Mouse (Mus musculus) neural tube, embryonic 11.5 days (tissue): ENCODE measurements around the gene Gca. TPM values are rescaled to one million over a fixed set of nuclear protein-coding genes. Genes with fewer than 3 reads are reported as not detected.

Experiments
- ATAC-seq: fragments of 200-750 bp; cut with Nextera tagmentation; 2 replicates; pipeline ENCODE4 v1.8.0; 2017; ENCODE audit warnings: moderate number of reproducible peaks, mild to moderate bottlenecking, moderate TSS enrichment, moderate library complexity; ENCODE audit not compliant: insufficient read depth, low FRiP score, low TSS enrichment
- DNase-seq: peaks from one replicate; pipeline ENCODE4 v3.0.0-alpha.2; 2015; ENCODE audit warnings: low spot score
- H3K27ac ChIP-seq: fragments of 300-500 bp; sonication (generic); 2 replicates; pipeline ENCODE4 v1.5.1; 2014; ENCODE audit warnings: low read depth, mild to moderate bottlenecking, low read length
- H3K27me3 ChIP-seq: fragments of 300-500 bp; sonication (generic); 2 replicates; pipeline ENCODE4 v1.6.1; 2014; ENCODE audit warnings: mild to moderate bottlenecking, low read length, mixed read lengths; ENCODE audit not compliant: control insufficient read depth, insufficient read depth
- H3K36me3 ChIP-seq: fragments of 300-500 bp; sonication (generic); 2 replicates; pipeline ENCODE4 v1.6.1; 2014; ENCODE audit warnings: mild to moderate bottlenecking, low read length, moderate library complexity, mixed read lengths; ENCODE audit not compliant: control insufficient read depth, insufficient read depth
- H3K4me1 ChIP-seq: fragments of 300-500 bp; sonication (generic); 2 replicates; pipeline ENCODE4 v1.6.1; 2014; ENCODE audit warnings: low read length, mixed read lengths; ENCODE audit not compliant: control insufficient read depth, insufficient read depth
- H3K4me2 ChIP-seq: fragments of 300-500 bp; sonication (generic); 2 replicates; pipeline ENCODE4 v1.6.1; 2014; ENCODE audit warnings: low read depth, mild to moderate bottlenecking, moderate library complexity
- H3K4me3 ChIP-seq: fragments of 300-500 bp; sonication (generic); 2 replicates; pipeline ENCODE4 v1.5.1; 2014; ENCODE audit warnings: low read depth, low read length
- H3K9ac ChIP-seq: fragments of 300-500 bp; sonication (generic); 2 replicates; pipeline ENCODE4 v1.6.1; 2014; ENCODE audit warnings: mild to moderate bottlenecking, low read length
- H3K9me3 ChIP-seq: fragments of 300-500 bp; sonication (generic); 2 replicates; pipeline ENCODE4 v1.6.1; 2016; ENCODE audit warnings: low read length; ENCODE audit not compliant: control insufficient read depth
- WGBS: fragments of 180-500 bp; shearing (Covaris S2); extraction: QIAGEN DNeasy Blood & Tissue Kit; methylation state at CpG from one replicate; pipeline ENCODE4 v1.1.7; 2014; 5-methylcytosine and 5-hydroxymethylcytosine counted together
- polyA plus RNA-seq: library from polyadenylated mRNA; unstranded; fragments of >200 nt; fragmentation: Nextera tagmentation; extraction: Ambion mirVana; gene quantifications from 2 replicates; pipeline ENCODE4 v1.2.1, GENCODE M21; 2014

Gca gene
- polyA plus RNA-seq, 1 experiment from 2014 or later, result 1.6 TPM

DNA sequence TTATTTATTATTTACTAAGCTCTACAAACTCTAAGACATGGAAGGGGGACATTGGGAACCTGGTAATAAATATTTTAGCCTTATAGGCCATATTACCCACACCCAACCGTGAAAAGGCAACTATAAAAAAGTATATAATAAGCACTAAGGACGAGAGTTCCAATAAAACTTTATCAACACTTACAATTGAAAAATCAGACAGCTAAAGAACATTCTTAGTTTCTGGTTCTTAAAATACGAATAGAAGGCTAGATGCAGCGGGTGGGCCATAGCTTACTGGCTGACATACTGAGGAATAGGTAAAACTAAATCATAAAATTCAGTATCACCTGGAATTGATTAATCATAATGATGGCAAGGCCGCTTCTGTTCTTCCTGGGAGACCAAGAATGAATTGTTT lies 19.2 kb upstream of the Gca start:
- no peak for ATAC-seq
- DNase-seq, result no peak
- WGBS, result 91% methylated on average over 5 of the region's 5 CpGs
- H3K4me1 ChIP-seq, result 0 out of 2 replicates have a peak, but pooled peaks cover 4% of the 10 kb centered on the region
- H3K27me3 ChIP-seq, result no peaks in the 10 kb centered on the region
- no peaks in the 10 kb centered on the region for H3K36me3 ChIP-seq
- no peaks in the 10 kb centered on the region for H3K9me3 ChIP-seq
- H3K4me3 ChIP-seq, result no peak overlapping the region
- H3K4me2 ChIP-seq, result no peak overlapping the region
- no peak overlapping the region for H3K27ac ChIP-seq
- H3K9ac ChIP-seq, result no peak overlapping the region

DNA sequence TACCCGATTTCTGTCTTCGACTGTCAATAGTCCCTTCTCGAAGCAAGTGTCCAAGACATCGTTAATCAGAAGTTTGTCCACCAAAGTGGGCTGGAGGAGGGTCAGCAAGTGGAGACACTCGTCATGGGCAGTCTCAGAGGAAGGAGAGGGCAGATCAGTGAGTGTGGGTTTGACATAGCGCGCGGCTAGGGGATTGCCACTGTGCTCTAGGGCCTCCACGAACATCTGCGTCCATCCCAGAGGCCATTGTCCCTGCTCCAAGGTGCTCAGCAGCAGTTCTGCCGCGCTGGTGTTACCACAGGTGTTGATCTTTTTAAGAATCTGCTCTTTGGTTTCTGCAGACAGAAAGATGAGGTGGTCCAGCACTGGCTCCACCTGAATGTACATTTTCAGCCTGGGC lies 18.6 kb upstream of the Gca start:
- Histone ChIP-seq H3K27ac (no peak overlapping the region), H3K4me3 (peak overlapping the region; percentile 48)
- 29% methylated on average over 12 of the region's 12 CpGs for WGBS

DNA sequence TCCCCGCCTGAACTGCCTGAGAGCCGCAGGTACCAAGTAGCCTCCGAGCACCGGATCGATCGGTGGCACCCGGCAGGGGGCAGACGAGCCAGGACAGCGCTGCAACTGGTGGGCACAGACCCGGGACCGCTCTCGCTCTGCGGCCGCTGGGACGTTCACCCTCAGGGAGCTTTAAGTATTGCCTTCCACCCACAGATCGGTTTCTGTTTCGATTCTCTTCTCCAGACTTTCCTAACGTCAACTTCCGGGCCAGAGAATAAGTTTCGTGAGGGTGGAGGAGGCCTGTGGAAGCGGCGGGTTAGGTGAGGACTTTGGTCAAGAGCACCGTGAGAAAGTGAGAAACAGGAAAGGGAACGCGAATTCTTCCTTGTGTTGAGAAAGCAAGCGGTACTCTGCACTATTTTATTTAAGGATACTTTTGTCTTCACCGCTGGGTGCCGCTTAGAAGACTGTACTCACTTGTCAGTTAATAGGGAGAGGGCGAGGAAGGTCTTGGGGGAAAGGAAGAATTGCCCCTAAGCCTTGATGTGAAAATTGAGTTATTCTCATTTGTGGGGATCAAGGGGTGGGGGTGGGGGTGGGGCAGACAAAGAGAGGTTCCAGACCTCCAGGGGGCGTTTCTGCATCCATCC lies 18.0 kb upstream of the Gca start, which contains the start of gene Ifih1:
Gene Ifih1, minus strand, starts transcription at position 242 of the 632 bp plus-strand sequence.
- Histone ChIP-seq H3K4me2 (peak within 1 kb of the TSS; percentile 68), H3K4me3 (peak within 1 kb of the TSS; percentile 48), H3K36me3 (no peaks in the 10 kb centered on the region), H3K27me3 (no peaks in the 10 kb centered on the region), H3K9ac (peak within 1 kb of the TSS; percentile 57), H3K4me1 (0 out of 2 replicates have a peak, but pooled peaks cover 4% of the 10 kb centered on the region), H3K9me3 (no peaks in the 10 kb centered on the region), H3K27ac (no peak within 1 kb of the TSS)
- peak; percentile 86 for ATAC-seq
- WGBS, result 0% methylated on average over 30 of the region's 30 CpGs
- peak; percentile 76 for DNase-seq

More for the DNA sequence above, 18.6 kb upstream of the Gca start:
- Histone ChIP-seq H3K4me1 (0 out of 2 replicates have a peak, but pooled peaks cover 4% of the 10 kb centered on the region), H3K27me3 (no peaks in the 10 kb centered on the region), H3K9me3 (no peaks in the 10 kb centered on the region), H3K36me3 (no peaks in the 10 kb centered on the region), H3K4me2 (peak overlapping the region; percentile 68), H3K9ac (peak overlapping the region; percentile 57)
- DNase-seq (peak; percentile 29), ATAC-seq (peak; percentile 14; the same call in 1 of the 2 replicates)

DNA sequence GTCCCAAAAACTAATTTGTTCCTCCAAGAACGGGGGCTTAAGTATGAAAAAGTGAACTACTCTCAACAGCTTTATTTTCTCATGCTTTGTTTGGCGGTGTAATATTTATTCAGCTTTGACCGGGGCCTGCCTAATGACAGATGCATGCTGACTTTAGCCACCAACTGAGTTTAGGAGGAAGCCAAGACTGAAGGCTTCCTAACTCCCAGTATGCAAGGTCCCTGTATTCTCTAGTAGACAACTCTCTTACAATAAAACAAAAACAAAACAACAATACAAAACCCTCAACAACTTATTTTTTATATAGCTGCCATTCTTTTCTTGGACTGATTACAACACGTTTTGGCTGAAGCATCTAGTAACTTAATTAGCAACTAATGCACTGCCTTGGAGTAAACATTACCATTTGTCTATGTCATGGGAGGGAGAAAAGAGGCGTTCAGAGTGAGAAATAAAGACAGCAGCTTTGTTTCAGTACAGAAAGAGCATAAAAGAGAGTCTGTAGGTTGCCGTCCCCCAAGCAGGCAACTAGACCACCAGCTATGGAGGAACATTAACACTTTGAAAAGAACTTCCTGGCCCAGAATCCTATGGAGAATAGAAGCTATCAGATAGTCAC lies 17.3 kb upstream of the Gca start:
- WGBS, result 5% methylated on average over 6 of the region's 6 CpGs
- H3K4me1 ChIP-seq, result 0 out of 2 replicates have a peak, but pooled peaks cover 4% of the 10 kb centered on the region
- H3K27ac ChIP-seq, result no peak overlapping the region
- H3K9me3 ChIP-seq, result no peaks in the 10 kb centered on the region
- H3K36me3 ChIP-seq, result no peaks in the 10 kb centered on the region
- no peaks in the 10 kb centered on the region for H3K27me3 ChIP-seq
- no peak overlapping the region for H3K9ac ChIP-seq
- peak overlapping the region; percentile 48 for H3K4me3 ChIP-seq
- DNase-seq, result no peak
- ATAC-seq, result no peak
- peak overlapping the region; percentile 68 for H3K4me2 ChIP-seq

DNA sequence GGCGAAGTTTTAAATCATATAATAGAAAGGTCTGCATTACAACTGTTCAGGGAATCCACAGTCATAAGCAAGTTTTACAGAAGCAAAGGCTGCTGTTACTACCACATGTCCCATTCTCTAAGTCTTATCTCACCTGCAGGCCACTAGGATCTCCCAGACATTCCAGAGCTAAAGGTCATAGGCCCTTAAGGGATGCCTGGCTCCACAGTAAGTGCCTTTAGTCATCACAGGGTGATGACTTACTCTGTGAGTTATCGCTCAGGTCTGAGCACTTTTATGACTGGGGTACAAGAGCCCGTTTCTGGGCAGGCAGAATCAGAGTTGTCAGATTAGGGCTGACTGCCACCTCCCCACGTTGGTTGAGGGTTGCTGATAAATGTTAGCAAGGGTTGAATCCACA lies 12.2 kb upstream of the Gca start:
- Histone ChIP-seq H3K27me3 (no peaks in the 10 kb centered on the region), H3K4me3 (no peak overlapping the region), H3K9me3 (no peaks in the 10 kb centered on the region), H3K9ac (no peak overlapping the region), H3K36me3 (no peaks in the 10 kb centered on the region), H3K4me1 (no peaks in the 10 kb centered on the region), H3K27ac (no peak overlapping the region), H3K4me2 (no peak overlapping the region)
- 81% methylated on average over 4 of the region's 4 CpGs for WGBS
- DNase-seq (no peak), ATAC-seq (no peak)

DNA sequence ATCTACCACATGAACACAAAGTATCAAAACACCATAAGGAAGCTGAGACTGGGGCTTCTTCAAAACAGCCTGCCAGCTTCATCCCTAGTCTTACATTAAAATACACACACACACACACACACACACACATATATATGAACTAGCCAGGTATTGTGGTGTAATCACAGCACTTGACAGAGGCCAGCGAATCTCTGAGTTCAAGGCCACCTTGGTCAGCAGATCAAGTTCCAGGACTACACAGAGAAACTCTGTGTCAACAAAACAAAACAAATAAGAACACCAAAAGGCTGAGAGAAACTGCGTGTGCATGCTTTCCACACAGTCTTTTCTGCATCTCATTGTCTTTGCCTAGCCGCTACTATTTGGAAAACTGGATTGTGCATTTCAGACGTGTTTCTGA lies 11.6 kb upstream of the Gca start:
- Histone ChIP-seq H3K4me3 (no peak overlapping the region), H3K9me3 (no peaks in the 10 kb centered on the region), H3K36me3 (no peaks in the 10 kb centered on the region), H3K27ac (no peak overlapping the region), H3K27me3 (no peaks in the 10 kb centered on the region), H3K9ac (no peak overlapping the region), H3K4me1 (no peaks in the 10 kb centered on the region), H3K4me2 (no peak overlapping the region)
- no peak for ATAC-seq
- DNase-seq, result no peak
- 82% methylated on average over 4 of the region's 4 CpGs for WGBS

DNA sequence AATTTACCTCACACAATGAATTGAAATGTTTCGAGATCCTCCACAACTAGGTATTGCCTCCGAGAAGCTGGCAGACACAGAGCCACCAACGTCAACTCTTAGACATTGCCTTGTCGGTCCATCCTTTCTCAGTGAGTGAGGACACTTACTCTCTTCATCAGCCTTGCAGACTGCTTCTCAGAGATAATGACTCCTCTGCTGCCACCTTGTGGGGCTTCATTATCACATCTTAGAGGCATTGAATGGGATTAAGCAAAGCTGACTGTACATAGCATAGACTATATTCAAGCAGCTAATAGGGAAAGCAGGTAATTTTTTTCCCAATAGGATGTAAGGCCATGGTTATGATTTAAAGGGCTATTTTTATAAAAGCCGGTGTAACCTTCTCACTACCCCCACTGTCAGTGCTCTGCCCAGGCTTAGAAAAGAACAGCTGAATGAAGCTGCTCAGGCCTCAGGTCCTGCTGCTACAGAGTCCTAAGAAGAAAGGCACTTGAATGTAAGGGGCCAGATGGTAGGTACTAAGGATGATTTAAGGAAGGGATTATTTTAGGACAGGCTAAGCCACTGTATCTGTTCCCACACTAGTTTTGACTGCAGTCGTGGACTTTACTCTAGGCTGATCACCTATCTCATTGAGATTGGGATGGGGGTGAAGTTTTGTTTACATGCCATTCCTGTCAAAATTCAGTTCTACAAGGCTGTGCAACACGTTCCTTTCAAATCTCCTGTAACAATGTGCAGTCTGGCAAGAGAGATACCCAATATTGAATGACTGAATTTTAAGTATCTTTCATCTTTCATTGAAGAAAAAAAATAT lies 9.4 kb upstream of the Gca start:
- ATAC-seq (peak; percentile 47; the same call in 1 of the 2 replicates), DNase-seq (peak; percentile 65)
- H3K27me3 ChIP-seq, result no peaks in the 10 kb centered on the region
- WGBS, result 46% methylated on average over 7 of the region's 7 CpGs
- H3K36me3 ChIP-seq, result no peaks in the 10 kb centered on the region
- no peaks in the 10 kb centered on the region for H3K9me3 ChIP-seq
- no peak overlapping the region for H3K4me3 ChIP-seq
- no peak overlapping the region for H3K9ac ChIP-seq
- H3K4me1 ChIP-seq, result no peaks in the 10 kb centered on the region
- no peak overlapping the region for H3K4me2 ChIP-seq
- H3K27ac ChIP-seq, result no peak overlapping the region

DNA sequence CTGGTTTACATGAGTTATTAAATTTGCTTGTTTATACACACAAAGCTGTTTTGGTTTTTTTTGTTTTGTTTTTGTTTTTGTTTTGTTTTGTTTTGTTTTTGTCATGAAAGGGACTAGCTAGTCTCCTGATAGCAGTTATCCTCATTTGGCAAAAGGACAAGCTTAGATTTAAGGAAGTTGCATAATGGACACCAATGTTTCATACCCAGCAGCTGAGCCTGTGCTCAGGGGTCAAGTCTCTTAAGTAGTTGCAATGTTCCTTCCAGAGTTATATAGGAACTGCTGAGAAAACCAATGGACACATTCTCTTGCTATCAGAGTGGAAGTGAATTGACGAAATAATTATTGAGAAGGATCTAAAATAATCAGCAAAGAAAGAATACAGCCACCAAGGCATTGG lies 8.0 kb upstream of the Gca start:
- Histone ChIP-seq H3K27ac (no peak overlapping the region), H3K4me1 (no peaks in the 10 kb centered on the region), H3K9me3 (no peaks in the 10 kb centered on the region), H3K27me3 (no peaks in the 10 kb centered on the region), H3K4me3 (no peak overlapping the region), H3K4me2 (no peak overlapping the region), H3K36me3 (no peaks in the 10 kb centered on the region), H3K9ac (no peak overlapping the region)
- 79% methylated on average over 1 of the region's 1 CpGs for WGBS
- no peak for DNase-seq
- no peak for ATAC-seq
